Mouse (Mus musculus): ENCODE results near the gene Sept1. TPM values are rescaled to one million over a fixed set of nuclear protein-coding genes. Genes with fewer than 3 reads are reported as not detected.
"Not testable (repeated sequence)": the region's sequence is repeated elsewhere in the genome, so short reads cannot be mapped to it uniquely, and the experiment has no call there.

The Sept1 gene
- polyA plus RNA-seq, 1 experiment from 2014 or later = 28.2 TPM

DNA sequence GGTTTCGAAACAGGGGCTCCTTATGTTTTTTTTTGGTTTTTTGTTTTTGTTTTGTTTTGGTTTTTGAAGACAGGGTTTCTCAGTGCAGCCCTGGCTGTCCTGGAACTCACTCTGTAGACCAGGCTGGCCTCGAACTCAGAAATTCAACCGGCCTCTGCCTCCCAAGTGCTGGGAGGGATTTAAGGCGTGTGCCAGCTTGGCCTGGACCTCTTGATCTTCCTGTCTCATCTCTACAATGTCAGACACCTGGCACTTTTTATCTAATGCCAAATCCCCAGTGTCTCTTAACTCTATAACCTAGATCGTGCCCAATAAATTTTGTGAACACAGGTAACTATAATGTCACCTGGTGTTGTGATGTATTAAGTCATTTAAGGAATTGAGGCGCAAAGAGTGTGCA, 20.4 kb upstream of the Sept1 start:
- Histone ChIP-seq H3K9ac (peak overlapping the region; percentile 76), H3K36me3 (peaks cover 26% of the 10 kb centered on the region), H3K4me3 (peak overlapping the region; percentile 55), H3K27me3 (replicated peaks) (no peaks in the 10 kb centered on the region), H3K9me3 (replicated peaks) (no peaks in the 10 kb centered on the region), H3K4me2 (peak overlapping the region; percentile 73), H3K27ac (ENCODE audit: poor library complexity, severe bottlenecking) (peak overlapping the region; percentile 71), H3K4me1 (replicated peaks) (peaks cover 8% of the 10 kb centered on the region)
- no peak for ATAC-seq (ENCODE audit: insufficient number of reproducible peaks, low FRiP score)
- 79% methylated on average over 6 of the region's 6 CpGs for WGBS

DNA sequence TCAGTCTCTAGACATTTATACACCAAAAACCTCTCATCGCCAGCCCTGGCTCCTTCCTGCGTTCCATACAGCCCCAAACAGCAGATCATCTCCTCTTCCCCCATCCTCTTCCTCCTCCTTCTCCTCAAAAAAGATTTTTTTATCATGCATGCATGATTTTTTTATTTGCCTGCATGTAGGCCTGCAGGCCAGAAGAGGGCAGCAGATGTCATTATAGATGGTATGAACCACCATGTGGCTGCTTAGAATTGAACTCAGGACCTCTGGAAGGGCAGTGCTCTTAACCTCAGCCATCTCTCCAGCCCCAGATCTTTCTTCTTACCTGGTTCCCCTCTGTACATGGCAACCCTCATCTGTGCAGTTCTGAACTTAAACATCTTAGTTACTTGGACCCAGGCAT, 19.5 kb upstream of the Sept1 start:
- H3K36me3 ChIP-seq = peaks cover 25% of the 10 kb centered on the region
- no peaks in the 10 kb centered on the region for H3K9me3 ChIP-seq (replicated peaks)
- H3K9ac ChIP-seq = no peak overlapping the region
- H3K4me3 ChIP-seq = no peak overlapping the region
- peaks cover 8% of the 10 kb centered on the region for H3K4me1 ChIP-seq (replicated peaks)
- 94% methylated on average over 2 of the region's 2 CpGs for whole genome bisulfite sequencing
- no peak overlapping the region for H3K27ac ChIP-seq (ENCODE audit: poor library complexity, severe bottlenecking)
- ATAC-seq (ENCODE audit: insufficient number of reproducible peaks, low FRiP score) = no peak
- no peak overlapping the region for H3K4me2 ChIP-seq
- no peaks in the 10 kb centered on the region for H3K27me3 ChIP-seq (replicated peaks)

- not testable (repeated sequence) for H3K9me3 ChIP-seq (replicated peaks); H3K27ac ChIP-seq (ENCODE audit: poor library complexity, severe bottlenecking); H3K9ac ChIP-seq; H3K27me3 ChIP-seq (replicated peaks); ATAC-seq (ENCODE audit: insufficient number of reproducible peaks, low FRiP score); H3K4me3 ChIP-seq; H3K4me2 ChIP-seq
- WGBS = 90% methylated on average over 8 of the region's 8 CpGs
- H3K4me1 ChIP-seq (replicated peaks) = peaks cover 16% of the 10 kb centered on the region
- H3K36me3 ChIP-seq = peaks cover 27% of the 10 kb centered on the region
Observed at GRCm38 (mm10) chr7:127250511-127250910, 17.6 kb upstream of the Sept1 start.

- H3K9me3 ChIP-seq (replicated peaks) = no peaks in the 10 kb centered on the region
- 12% methylated on average over 30 of the region's 33 CpGs for WGBS
- peak overlapping the region; percentile 93 for H3K4me2 ChIP-seq
- H3K36me3 ChIP-seq = peaks cover 24% of the 10 kb centered on the region
- no peaks in the 10 kb centered on the region for H3K27me3 ChIP-seq (replicated peaks)
- peak overlapping the region; percentile 92 for H3K27ac ChIP-seq (ENCODE audit: poor library complexity, severe bottlenecking)
- peak; percentile 67 for ATAC-seq (ENCODE audit: insufficient number of reproducible peaks, low FRiP score)
- peak overlapping the region; percentile 83 for H3K4me3 ChIP-seq
- peak overlapping the region; percentile 91 for H3K9ac ChIP-seq
- peaks cover 24% of the 10 kb centered on the region for H3K4me1 ChIP-seq (replicated peaks)
Observed at GRCm38 (mm10) chr7:127244658-127245510, 12.0 kb upstream of the Sept1 start.

GRCm38 (mm10) chr7:127243870-127244657, 11.1 kb upstream of the Sept1 start, which contains the start of gene Zfp771:
Gene Zfp771 (plus strand): TSS chr7:127244274.
- under 1% methylated on average over 53 of the region's 56 CpGs for WGBS
- H3K9ac ChIP-seq = peak within 1 kb of the TSS; percentile 91
- H3K9me3 ChIP-seq (replicated peaks) = no peaks in the 10 kb centered on the region
- H3K27me3 ChIP-seq (replicated peaks) = no peaks in the 10 kb centered on the region
- peaks cover 17% of the 10 kb centered on the region for H3K36me3 ChIP-seq
- H3K4me1 ChIP-seq (replicated peaks) = peaks cover 24% of the 10 kb centered on the region
- peak within 1 kb of the TSS; percentile 83 for H3K4me3 ChIP-seq
- H3K4me2 ChIP-seq = peak within 1 kb of the TSS; percentile 93
- ATAC-seq (ENCODE audit: insufficient number of reproducible peaks, low FRiP score) = peak; percentile 97
- H3K27ac ChIP-seq (ENCODE audit: poor library complexity, severe bottlenecking) = peak within 1 kb of the TSS; percentile 92

- Histone ChIP-seq H3K27me3 (replicated peaks) (no peaks in the 10 kb centered on the region), H3K4me3 (peak overlapping the region; percentile 83; the same call in 1 of the 2 replicates), H3K9me3 (replicated peaks) (no peaks in the 10 kb centered on the region), H3K4me2 (peak overlapping the region; percentile 93), H3K27ac (ENCODE audit: poor library complexity, severe bottlenecking) (peak overlapping the region; percentile 92), H3K4me1 (replicated peaks) (peaks cover 24% of the 10 kb centered on the region), H3K36me3 (peaks cover 23% of the 10 kb centered on the region), H3K9ac (peak overlapping the region; percentile 91)
- WGBS = 32% methylated on average over 2 of the region's 2 CpGs
- ATAC-seq (ENCODE audit: insufficient number of reproducible peaks, low FRiP score) = no peak
Observed at GRCm38 (mm10) chr7:127243361-127243867, 10.5 kb upstream of the Sept1 start.

DNA sequence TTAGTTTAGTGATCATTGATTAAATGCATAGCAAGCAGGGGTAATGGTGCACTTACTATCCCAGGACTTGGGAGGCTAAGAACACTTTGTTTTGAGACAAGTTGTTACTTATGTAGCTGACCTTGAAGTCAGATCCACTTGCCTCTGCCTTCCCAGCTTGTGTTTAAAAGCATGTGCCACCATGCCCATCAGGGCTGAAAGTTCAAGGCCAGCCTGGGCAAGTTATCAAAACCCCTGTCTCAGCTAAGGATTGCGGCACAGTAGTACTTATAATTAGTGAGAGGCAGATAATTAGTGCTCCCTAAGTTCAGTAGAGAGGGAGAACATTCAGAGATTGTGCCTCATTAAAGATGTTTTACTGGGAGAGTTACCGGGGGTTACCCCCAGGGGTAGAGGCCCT, 1.8 kb upstream of the Sept1 start:
- Histone ChIP-seq H3K36me3 (peaks cover 57% of the 10 kb centered on the region), H3K27me3 (replicated peaks) (no peaks in the 10 kb centered on the region), H3K9me3 (replicated peaks) (no peaks in the 10 kb centered on the region), H3K9ac (peak overlapping the region; percentile 51; the same call in 1 of the 2 replicates), H3K4me2 (0 out of 2 replicates have a peak overlapping the region, but pooled peaks have one; percentile 4), H3K4me3 (no peak overlapping the region), H3K27ac (ENCODE audit: poor library complexity, severe bottlenecking) (no peak overlapping the region), H3K4me1 (replicated peaks) (peaks cover 27% of the 10 kb centered on the region)
- no peak for ATAC-seq (ENCODE audit: insufficient number of reproducible peaks, low FRiP score)
- 94% methylated on average over 2 of the region's 2 CpGs for WGBS

DNA sequence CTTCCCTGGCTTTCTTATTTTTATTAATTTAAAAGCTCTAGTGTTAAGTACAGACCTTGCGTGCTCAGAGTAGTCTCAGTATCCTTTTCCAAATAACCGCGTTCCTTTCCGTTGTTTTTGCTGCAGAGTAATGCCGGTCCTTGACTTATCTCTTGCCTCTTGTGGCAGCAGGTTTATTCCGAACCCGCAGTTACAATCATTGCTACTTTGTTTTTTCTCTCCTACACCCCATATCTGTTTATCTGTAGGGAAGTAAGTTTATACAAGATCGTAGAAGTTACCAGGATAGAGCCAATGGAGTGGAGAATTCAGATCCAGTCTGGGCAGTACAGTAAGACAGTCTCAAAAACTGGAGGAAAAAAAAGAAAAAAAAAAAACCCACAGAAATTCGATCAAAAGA, 835 bp upstream of the Sept1 start:
- Histone ChIP-seq H3K27ac (ENCODE audit: poor library complexity, severe bottlenecking) (peak overlapping the region; percentile 97; the same call in 1 of the 2 replicates), H3K4me3 (peak overlapping the region; percentile 71), H3K9ac (peak overlapping the region; percentile 90), H3K9me3 (replicated peaks) (no peaks in the 10 kb centered on the region), H3K4me1 (replicated peaks) (peaks cover 32% of the 10 kb centered on the region), H3K4me2 (peak overlapping the region; percentile 76), H3K36me3 (peaks cover 60% of the 10 kb centered on the region), H3K27me3 (replicated peaks) (no peaks in the 10 kb centered on the region)
- ATAC-seq (ENCODE audit: insufficient number of reproducible peaks, low FRiP score) = no peak
- WGBS = 2% methylated on average over 9 of the region's 9 CpGs

DNA sequence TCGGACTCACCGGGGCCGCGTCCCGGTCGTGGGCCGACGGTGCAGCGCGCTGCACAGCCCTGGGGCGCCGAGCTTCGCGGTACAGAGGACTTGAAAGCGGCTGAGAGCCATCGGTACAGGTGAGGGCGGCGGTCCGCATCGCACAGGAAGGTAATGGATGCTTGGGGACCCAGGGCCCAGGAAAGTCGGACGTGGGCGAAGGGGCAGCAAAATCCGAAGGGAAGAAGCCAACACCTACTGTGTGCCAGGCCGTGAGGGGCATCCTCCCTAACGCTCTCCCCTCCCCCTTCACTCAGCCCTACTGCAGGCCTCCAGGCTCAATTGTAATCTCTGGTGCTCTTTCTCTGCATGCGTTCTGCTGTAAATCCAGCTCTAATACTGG, 429 bp upstream of the Sept1 start:
- Histone ChIP-seq H3K36me3 (peaks cover 55% of the 10 kb centered on the region), H3K9ac (peak overlapping the region; percentile 90), H3K4me1 (replicated peaks) (peaks cover 32% of the 10 kb centered on the region), H3K4me2 (peak overlapping the region; percentile 76), H3K27ac (ENCODE audit: poor library complexity, severe bottlenecking) (peak overlapping the region; percentile 97), H3K9me3 (replicated peaks) (no peaks in the 10 kb centered on the region), H3K27me3 (replicated peaks) (no peaks in the 10 kb centered on the region), H3K4me3 (peak overlapping the region; percentile 71)
- peak; percentile 52 for ATAC-seq (ENCODE audit: insufficient number of reproducible peaks, low FRiP score)
- WGBS = under 1% methylated on average over 27 of the region's 27 CpGs

DNA sequence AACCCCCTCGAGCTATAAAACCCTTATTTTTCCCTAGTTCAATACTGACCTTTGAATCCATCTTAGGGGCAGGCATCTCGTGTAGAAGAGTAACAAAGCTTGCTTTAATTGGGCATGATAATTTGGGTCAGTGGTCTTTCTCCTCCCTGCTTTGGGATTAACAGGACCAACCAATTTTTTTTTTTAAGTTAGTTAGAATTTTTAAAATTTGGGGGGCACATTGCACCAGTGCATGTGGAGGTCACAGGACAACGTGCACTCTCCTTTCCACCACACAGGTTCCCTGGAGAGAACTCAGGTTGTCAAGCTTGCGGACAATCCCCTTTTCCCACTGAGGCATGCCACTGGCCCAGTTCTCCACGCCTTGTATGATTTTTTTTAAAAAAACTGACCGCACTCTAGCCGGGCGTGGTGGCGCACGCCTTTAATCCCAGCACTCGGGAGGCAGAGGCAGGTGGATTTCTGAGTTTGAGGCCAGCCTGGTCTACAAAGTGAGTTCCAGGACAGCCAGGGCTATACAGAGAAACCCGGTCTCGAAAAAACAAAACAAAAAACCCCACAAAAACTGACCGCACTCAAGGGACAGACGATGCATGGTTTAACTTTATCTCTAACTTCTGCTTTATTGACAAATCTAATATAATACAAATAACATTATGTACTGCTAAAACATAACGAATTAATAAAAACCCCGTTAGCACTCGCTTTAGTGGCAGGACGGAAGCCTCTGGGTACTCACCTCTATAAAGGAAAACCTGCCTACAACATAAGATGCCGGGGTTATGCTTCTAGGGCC, 906 bp downstream of the Sept1 start:
- peak overlapping the region; percentile 71 for H3K4me3 ChIP-seq
- ATAC-seq (ENCODE audit: insufficient number of reproducible peaks, low FRiP score) = no peak
- peaks cover 32% of the 10 kb centered on the region for H3K4me1 ChIP-seq (replicated peaks)
- H3K4me2 ChIP-seq = peak overlapping the region; percentile 76
- no peaks in the 10 kb centered on the region for H3K27me3 ChIP-seq (replicated peaks)
- 8% methylated on average over 20 of the region's 20 CpGs for WGBS
- H3K9me3 ChIP-seq (replicated peaks) = no peaks in the 10 kb centered on the region
- H3K36me3 ChIP-seq = peaks cover 42% of the 10 kb centered on the region
- peak overlapping the region; percentile 90 for H3K9ac ChIP-seq
- H3K27ac ChIP-seq (ENCODE audit: poor library complexity, severe bottlenecking) = peak overlapping the region; percentile 97

All from heart, embryonic 12.5 days (tissue).